Mouse (Mus musculus) induced T-regulatory cell, adult 2 months (primary cell): Measurements from ENCODE around the gene Lpo.

Experiments used
- DNase-seq: peaks from one replicate; pipeline ENCODE4 v3.0.0-alpha.2; 2012; ENCODE audit warnings: low read depth

Lpo gene

GRCm38 (mm10) chr11:87758957-87759608 lies 69.0 kb downstream of the Lpo start:
- DNase-seq, result no peak

- DNase-seq, result peak; percentile 80
Observed at GRCm38 (mm10) chr11:87758161-87758911, 69.8 kb downstream of the Lpo start.

- DNase-seq, result peak; percentile 84
Observed at GRCm38 (mm10) chr11:87757001-87757954, 70.8 kb downstream of the Lpo start.
